Mouse (Mus musculus): Measurements from ENCODE around the gene Scfd1. TPM values are rescaled to one million over a fixed set of nuclear protein-coding genes. Genes with fewer than 3 reads are reported as not detected.
A peak's percentile ranks its signal among the peaks of the same experiment; 100 is the strongest.

Gene Scfd1
- polyA plus RNA-seq, 1 experiment from 2014 or later: 61.7 TPM

GRCm38 (mm10) chr12:51377888-51378190, 529 bp downstream of the Scfd1 start:
- Histone ChIP-seq H3K4me2 (ENCODE audit: low read depth, low read length) (peak overlapping the region; percentile 87), H3K4me3 (ENCODE audit: low read length) (peak overlapping the region; percentile 97), H3K9me3 (replicated peaks; ENCODE audit: control insufficient read depth, low read length) (no peaks in the 10 kb centered on the region), H3K36me3 (ENCODE audit: control insufficient read depth, insufficient read depth) (peaks cover 14% of the 10 kb centered on the region), H3K4me1 (ENCODE audit: control insufficient read depth, insufficient read depth, low read length) (no peaks in the 10 kb centered on the region), H3K27me3 (ENCODE audit: control insufficient read depth, insufficient read depth, low read length) (no peaks in the 10 kb centered on the region), H3K27ac (ENCODE audit: low read length) (peak overlapping the region; percentile 91), H3K9ac (ENCODE audit: low read length) (peak overlapping the region; percentile 95)
- WGBS: 13% methylated on average over 6 of the region's 6 CpGs
- ATAC-seq (replicated peaks; ENCODE audit: extremely low read depth, insufficient read depth, low FRiP score): no peak

GRCm38 (mm10) chr12:51399871-51400270, 22.6 kb downstream of the Scfd1 start:
- no peaks in the 10 kb centered on the region for H3K4me1 ChIP-seq (ENCODE audit: control insufficient read depth, insufficient read depth, low read length)
- WGBS: 92% methylated on average over 6 of the region's 6 CpGs
- no peak overlapping the region for H3K4me2 ChIP-seq (ENCODE audit: low read depth, low read length)
- no peak overlapping the region for H3K27ac ChIP-seq (ENCODE audit: low read length)
- H3K36me3 ChIP-seq (ENCODE audit: control insufficient read depth, insufficient read depth): peaks cover 35% of the 10 kb centered on the region
- no peaks in the 10 kb centered on the region for H3K9me3 ChIP-seq (replicated peaks; ENCODE audit: control insufficient read depth, low read length)
- no peak for ATAC-seq (replicated peaks; ENCODE audit: extremely low read depth, insufficient read depth, low FRiP score)
- H3K27me3 ChIP-seq (ENCODE audit: control insufficient read depth, insufficient read depth, low read length): no peaks in the 10 kb centered on the region
- no peak overlapping the region for H3K4me3 ChIP-seq (ENCODE audit: low read length)
- no peak overlapping the region for H3K9ac ChIP-seq (ENCODE audit: low read length)

DNA sequence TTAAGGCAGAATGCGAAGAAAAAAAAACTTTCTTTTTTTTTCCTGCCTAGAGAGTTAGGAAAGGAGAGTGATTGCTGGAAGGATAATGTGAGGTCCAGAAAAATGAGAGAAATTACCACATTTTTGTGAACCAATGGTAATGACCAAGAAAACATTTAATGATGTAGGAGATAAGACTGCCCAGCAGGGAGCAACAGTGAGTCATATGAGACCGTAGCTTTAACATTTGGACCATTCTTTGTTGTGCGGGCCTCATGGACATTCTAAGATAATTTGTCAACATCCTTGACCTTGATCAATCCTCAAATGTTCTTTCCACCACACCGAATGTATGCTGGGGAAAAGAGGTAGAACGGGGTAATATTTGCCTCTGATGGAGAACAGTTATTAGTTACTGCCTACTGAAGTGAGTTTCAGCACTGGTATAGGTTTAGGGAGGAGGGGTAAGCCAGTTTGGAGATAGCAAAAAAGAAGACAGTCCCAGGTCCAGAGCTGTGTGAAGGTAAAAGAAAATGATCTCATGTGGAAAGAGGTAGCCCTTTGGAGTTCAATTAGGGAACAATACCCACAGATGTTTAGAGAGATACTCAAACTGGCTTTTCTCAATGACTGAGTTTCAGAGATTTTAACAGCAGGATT, 24.9 kb downstream of the Scfd1 start:
- no peak for ATAC-seq (replicated peaks; ENCODE audit: extremely low read depth, insufficient read depth, low FRiP score)
- H3K9ac ChIP-seq (ENCODE audit: low read length): no peak overlapping the region
- peaks cover 24% of the 10 kb centered on the region for H3K36me3 ChIP-seq (ENCODE audit: control insufficient read depth, insufficient read depth)
- H3K27me3 ChIP-seq (ENCODE audit: control insufficient read depth, insufficient read depth, low read length): no peaks in the 10 kb centered on the region
- H3K27ac ChIP-seq (ENCODE audit: low read length): no peak overlapping the region
- no peak overlapping the region for H3K4me3 ChIP-seq (ENCODE audit: low read length)
- no peaks in the 10 kb centered on the region for H3K9me3 ChIP-seq (replicated peaks; ENCODE audit: control insufficient read depth, low read length)
- H3K4me2 ChIP-seq (ENCODE audit: low read depth, low read length): no peak overlapping the region
- H3K4me1 ChIP-seq (ENCODE audit: control insufficient read depth, insufficient read depth, low read length): no peaks in the 10 kb centered on the region
- 72% methylated on average over 5 of the region's 5 CpGs for WGBS

DNA sequence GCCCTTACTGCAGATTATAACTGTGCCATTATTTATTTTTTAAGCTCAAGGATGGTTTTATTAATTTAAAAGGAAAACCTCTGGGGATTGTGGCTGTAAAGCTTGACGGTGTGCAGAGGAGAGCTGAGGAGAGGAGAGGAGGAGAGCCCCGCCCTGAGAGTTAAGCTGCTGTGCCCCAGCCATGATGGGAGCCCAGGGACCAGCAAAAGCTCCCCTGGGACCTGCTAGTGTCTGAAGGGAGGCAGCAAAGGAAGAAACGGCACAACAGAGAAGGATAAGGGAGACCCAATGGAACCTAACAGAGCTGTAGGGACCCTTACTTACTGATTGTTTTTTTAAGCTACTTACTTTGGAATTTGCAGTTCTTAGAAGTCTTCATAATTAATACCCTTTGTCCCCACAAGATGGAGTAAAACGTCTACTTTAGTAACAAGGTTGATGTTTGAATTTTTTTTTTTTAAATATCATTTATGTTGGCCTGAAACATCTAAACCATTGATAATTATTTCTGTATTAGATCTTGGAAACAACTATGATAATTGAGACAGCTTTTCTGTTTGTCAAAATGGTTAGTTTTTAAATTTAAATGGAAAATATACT, 26.8 kb downstream of the Scfd1 start:
- ATAC-seq (replicated peaks; ENCODE audit: extremely low read depth, insufficient read depth, low FRiP score): no peak
- peaks cover 20% of the 10 kb centered on the region for H3K36me3 ChIP-seq (ENCODE audit: control insufficient read depth, insufficient read depth)
- WGBS: 61% methylated on average over 4 of the region's 4 CpGs

DNA sequence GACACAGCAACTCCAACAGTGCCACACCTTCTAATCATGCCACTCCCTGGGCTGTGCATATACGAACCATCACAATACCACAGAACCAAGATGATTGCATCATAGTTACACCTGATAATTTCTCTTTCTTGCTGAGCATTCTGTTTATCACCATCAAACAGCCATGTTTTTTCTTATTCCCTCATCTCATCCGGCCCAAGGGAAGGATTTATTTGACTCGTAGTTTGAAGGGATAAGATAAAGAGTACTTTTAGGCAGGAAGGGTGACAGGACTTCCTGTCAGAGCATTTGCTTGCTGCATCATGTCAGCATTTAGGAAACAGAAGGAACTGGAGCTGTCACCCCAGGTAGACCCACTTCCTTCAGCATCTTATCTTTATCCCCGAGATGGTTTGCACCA, 34.1 kb downstream of the Scfd1 start:
- Histone ChIP-seq H3K27ac (ENCODE audit: low read length) (no peak overlapping the region), H3K4me2 (ENCODE audit: low read depth, low read length) (no peak overlapping the region), H3K27me3 (ENCODE audit: control insufficient read depth, insufficient read depth, low read length) (no peaks in the 10 kb centered on the region), H3K9ac (ENCODE audit: low read length) (no peak overlapping the region), H3K36me3 (ENCODE audit: control insufficient read depth, insufficient read depth) (peaks cover 23% of the 10 kb centered on the region), H3K4me1 (ENCODE audit: control insufficient read depth, insufficient read depth, low read length) (no peaks in the 10 kb centered on the region), H3K4me3 (ENCODE audit: low read length) (no peak overlapping the region), H3K9me3 (replicated peaks; ENCODE audit: control insufficient read depth, low read length) (no peaks in the 10 kb centered on the region)
- ATAC-seq (replicated peaks; ENCODE audit: extremely low read depth, insufficient read depth, low FRiP score): no peak
- WGBS: 56% methylated on average over 4 of the region's 4 CpGs

More for the DNA sequence above, 26.8 kb downstream of the Scfd1 start:
- no peak overlapping the region for H3K27ac ChIP-seq (ENCODE audit: low read length)
- H3K4me3 ChIP-seq (ENCODE audit: low read length): no peak overlapping the region
- no peaks in the 10 kb centered on the region for H3K27me3 ChIP-seq (ENCODE audit: control insufficient read depth, insufficient read depth, low read length)
- no peaks in the 10 kb centered on the region for H3K4me1 ChIP-seq (ENCODE audit: control insufficient read depth, insufficient read depth, low read length)
- H3K9ac ChIP-seq (ENCODE audit: low read length): no peak overlapping the region
- no peaks in the 10 kb centered on the region for H3K9me3 ChIP-seq (replicated peaks; ENCODE audit: control insufficient read depth, low read length)
- H3K4me2 ChIP-seq (ENCODE audit: low read depth, low read length): no peak overlapping the region

DNA sequence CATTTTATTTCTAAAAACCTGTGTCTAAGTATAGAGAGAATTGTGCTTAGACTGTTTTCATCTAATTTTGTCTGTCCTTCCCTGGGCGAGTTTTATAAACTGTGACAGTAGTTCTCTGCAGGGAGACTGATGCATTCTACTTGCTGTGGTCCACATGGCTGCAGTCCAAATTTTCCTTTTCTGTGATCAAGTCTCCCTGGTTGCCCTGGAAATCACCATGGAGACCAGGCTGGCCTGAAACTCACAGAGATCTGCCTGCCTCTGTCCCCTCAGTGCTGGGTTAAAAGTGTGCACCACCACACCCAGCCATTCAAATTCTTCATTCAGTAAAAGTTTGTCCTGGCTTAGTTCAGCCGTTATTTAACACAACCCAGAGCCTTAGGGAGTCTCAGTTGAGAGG, 60.2 kb downstream of the Scfd1 start:
- Histone ChIP-seq H3K4me2 (ENCODE audit: low read depth, low read length) (no peak overlapping the region), H3K9ac (ENCODE audit: low read length) (no peak overlapping the region), H3K27me3 (ENCODE audit: control insufficient read depth, insufficient read depth, low read length) (no peaks in the 10 kb centered on the region), H3K4me1 (ENCODE audit: control insufficient read depth, insufficient read depth, low read length) (no peaks in the 10 kb centered on the region), H3K27ac (ENCODE audit: low read length) (no peak overlapping the region), H3K36me3 (ENCODE audit: control insufficient read depth, insufficient read depth) (peaks cover 30% of the 10 kb centered on the region), H3K9me3 (replicated peaks; ENCODE audit: control insufficient read depth, low read length) (no peaks in the 10 kb centered on the region), H3K4me3 (ENCODE audit: low read length) (no peak overlapping the region)
- no peak for ATAC-seq (replicated peaks; ENCODE audit: extremely low read depth, insufficient read depth, low FRiP score)
- WGBS: 84% methylated on average over 2 of the region's 2 CpGs

DNA sequence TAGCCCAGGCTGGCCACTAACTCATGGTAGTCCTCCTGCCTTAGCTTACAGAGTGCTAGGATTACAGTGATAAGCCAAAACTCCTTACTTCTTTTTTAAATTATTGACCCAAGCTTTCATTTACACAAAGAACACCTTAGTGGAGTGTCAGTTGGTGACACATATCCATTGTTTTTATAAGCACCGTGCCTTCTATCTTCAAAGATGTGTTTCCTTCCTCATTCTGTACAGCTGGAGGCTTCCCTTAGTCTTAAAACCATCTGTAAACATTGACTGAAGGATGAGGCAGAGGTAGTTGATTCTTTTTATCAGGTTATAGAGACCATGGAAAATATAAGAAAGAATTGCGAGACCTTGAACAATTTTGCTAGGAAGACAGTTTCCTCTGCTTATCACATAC, 61.0 kb downstream of the Scfd1 start:
- Histone ChIP-seq H3K36me3 (ENCODE audit: control insufficient read depth, insufficient read depth) (peaks cover 25% of the 10 kb centered on the region), H3K9ac (ENCODE audit: low read length) (no peak overlapping the region), H3K4me1 (ENCODE audit: control insufficient read depth, insufficient read depth, low read length) (peaks cover under 1% of the 10 kb centered on the region; the same call in 1 of the 2 replicates), H3K9me3 (replicated peaks; ENCODE audit: control insufficient read depth, low read length) (no peaks in the 10 kb centered on the region), H3K4me2 (ENCODE audit: low read depth, low read length) (no peak overlapping the region), H3K27ac (ENCODE audit: low read length) (no peak overlapping the region), H3K4me3 (ENCODE audit: low read length) (no peak overlapping the region), H3K27me3 (ENCODE audit: control insufficient read depth, insufficient read depth, low read length) (no peaks in the 10 kb centered on the region)
- 82% methylated on average over 2 of the region's 2 CpGs for WGBS
- ATAC-seq (replicated peaks; ENCODE audit: extremely low read depth, insufficient read depth, low FRiP score): no peak

GRCm38 (mm10) chr12:51449303-51449702, 72.0 kb downstream of the Scfd1 start:
- H3K27ac ChIP-seq (ENCODE audit: low read length): no peak overlapping the region
- peaks cover 45% of the 10 kb centered on the region for H3K36me3 ChIP-seq (ENCODE audit: control insufficient read depth, insufficient read depth)
- no peaks in the 10 kb centered on the region for H3K4me1 ChIP-seq (ENCODE audit: control insufficient read depth, insufficient read depth, low read length)
- H3K4me2 ChIP-seq (ENCODE audit: low read depth, low read length): no peak overlapping the region
- H3K4me3 ChIP-seq (ENCODE audit: low read length): no peak overlapping the region
- ATAC-seq (replicated peaks; ENCODE audit: extremely low read depth, insufficient read depth, low FRiP score): no peak
- H3K9ac ChIP-seq (ENCODE audit: low read length): no peak overlapping the region
- no peaks in the 10 kb centered on the region for H3K27me3 ChIP-seq (ENCODE audit: control insufficient read depth, insufficient read depth, low read length)
- WGBS: 87% methylated on average over 2 of the region's 2 CpGs
- no peaks in the 10 kb centered on the region for H3K9me3 ChIP-seq (replicated peaks; ENCODE audit: control insufficient read depth, low read length)

GRCm38 (mm10) chr12:51470881-51471280, 93.6 kb downstream of the Scfd1 start:
- WGBS: 81% methylated on average over 4 of the region's 4 CpGs
- H3K4me2 ChIP-seq (ENCODE audit: low read depth, low read length): no peak overlapping the region
- no peaks in the 10 kb centered on the region for H3K36me3 ChIP-seq (ENCODE audit: control insufficient read depth, insufficient read depth)
- no peaks in the 10 kb centered on the region for H3K27me3 ChIP-seq (ENCODE audit: control insufficient read depth, insufficient read depth, low read length)
- no peaks in the 10 kb centered on the region for H3K9me3 ChIP-seq (replicated peaks; ENCODE audit: control insufficient read depth, low read length)
- no peak overlapping the region for H3K4me3 ChIP-seq (ENCODE audit: low read length)
- H3K27ac ChIP-seq (ENCODE audit: low read length): no peak overlapping the region
- no peaks in the 10 kb centered on the region for H3K4me1 ChIP-seq (ENCODE audit: control insufficient read depth, insufficient read depth, low read length)
- no peak for ATAC-seq (replicated peaks; ENCODE audit: extremely low read depth, insufficient read depth, low FRiP score)
- H3K9ac ChIP-seq (ENCODE audit: low read length): no peak overlapping the region

All from heart, embryonic 16.5 days (tissue).